Mouse (Mus musculus) MEL (cell line): ENCODE data around the gene Pimreg.

ENCODE experiments used
- CHD2 ChIP-seq: IDR thresholded peaks from 2 replicates; pipeline ENCODE4 v1.6.1; 2011; ENCODE audit warnings: low read length, improper control_type of control experiment
- CTCF ChIP-seq, 3 experiments: IDR thresholded peaks in 2 of 3; conservative IDR thresholded peaks in 1 of 3; 2 replicates each; pipeline ENCODE4 v1.5.1; 2011 to 2012; ENCODE audit warnings: low read length in 3 of 3, low read depth in 2 of 3, mild to moderate bottlenecking in 2 of 3, improper control_type of control experiment in 1 of 3, inconsistent platforms in 1 of 3, mixed read lengths in 1 of 3, moderate library complexity in 1 of 3; ENCODE audit not compliant: control insufficient read depth in 1 of 3, insufficient read depth in 1 of 3, poor library complexity in 1 of 3, severe bottlenecking in 1 of 3
- EP300 ChIP-seq, 2 experiments: IDR thresholded peaks; 2 replicates each; pipeline ENCODE4 v1.6.1; 2011; ENCODE audit warnings: improper control_type of control experiment in 2 of 2, low read length in 2 of 2, low read depth in 1 of 2, mild to moderate bottlenecking in 1 of 2
- GATA1 ChIP-seq: IDR thresholded peaks from 2 replicates; pipeline ENCODE4 v1.6.1; 2011; ENCODE audit warnings: low read depth, low read length, improper control_type of control experiment
- JUND ChIP-seq: IDR thresholded peaks from 2 replicates; pipeline ENCODE4 v1.6.1; 2011; ENCODE audit warnings: low read depth, mild to moderate bottlenecking, improper control_type of control experiment, low read length
- MXI1 ChIP-seq: IDR thresholded peaks from 2 replicates; pipeline ENCODE4 v1.6.1; 2011; ENCODE audit warnings: mild to moderate bottlenecking, low read depth, low read length, improper control_type of control experiment
- MYC ChIP-seq: IDR thresholded peaks from 2 replicates; pipeline ENCODE4 v1.6.1; 2011; ENCODE audit warnings: low read depth, mild to moderate bottlenecking, low read length, improper control_type of control experiment, moderate library complexity
- NELFE ChIP-seq: IDR thresholded peaks from 2 replicates; pipeline ENCODE4 v1.6.1; 2011; ENCODE audit warnings: low read depth, low read length, improper control_type of control experiment
- POLR2A ChIP-seq, 2 experiments: IDR thresholded peaks; 2 replicates each; pipeline ENCODE4 v1.6.1; 2011 to 2012; ENCODE audit warnings: low read length in 2 of 2, mild to moderate bottlenecking in 2 of 2, control low read depth in 1 of 2, improper control_type of control experiment in 1 of 2, low read depth in 1 of 2, moderate library complexity in 1 of 2; ENCODE audit not compliant: control insufficient read depth in 1 of 2, insufficient read depth in 1 of 2, poor library complexity in 1 of 2
- TAL1 ChIP-seq: IDR thresholded peaks from 2 replicates; pipeline ENCODE4 v1.6.1; 2012; ENCODE audit warnings: mild to moderate bottlenecking, inconsistent platforms, low read length, moderate library complexity, mixed read lengths
- USF2 ChIP-seq, 2 experiments: IDR thresholded peaks; 2 replicates each; pipeline ENCODE4 v1.6.1; 2011 to 2012; ENCODE audit warnings: improper control_type of control experiment in 2 of 2, low read length in 2 of 2, borderline replicate concordance in 1 of 2, inconsistent platforms in 1 of 2, low read depth in 1 of 2, mild to moderate bottlenecking in 1 of 2; ENCODE audit not compliant: insufficient read depth in 1 of 2

DNA sequence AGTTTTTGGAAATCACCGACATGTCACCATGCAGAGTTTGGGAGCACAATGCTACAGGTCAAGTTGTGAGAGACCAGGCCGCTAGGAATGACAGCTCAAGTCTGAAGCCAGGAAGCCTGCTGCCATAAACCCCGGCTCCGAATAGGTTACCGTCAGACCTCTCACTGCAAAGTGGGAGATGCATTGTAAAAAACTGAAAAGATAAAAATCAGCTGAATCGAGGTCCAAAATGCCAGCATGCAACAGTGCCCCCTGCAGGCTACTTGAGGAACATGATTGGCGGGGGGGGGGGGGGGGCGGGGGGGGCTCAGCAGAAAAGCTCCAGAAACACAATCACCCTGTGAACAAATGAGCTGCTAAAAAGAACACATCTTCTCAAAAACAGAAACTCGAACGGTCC is 18.3 kb upstream of the Pimreg start:
- no peak for TF ChIP-seq POLR2A (IDR thresholded peaks at IDR 0.05; ENCODE audit: control insufficient read depth in 1 of 2, insufficient read depth in 1 of 2, low read depth in 1 of 2, low read length in 2 of 2, poor library complexity in 1 of 2)
- no peak for TF ChIP-seq GATA1
- TF ChIP-seq EP300 (IDR thresholded peaks at IDR 0.05; ENCODE audit: low read depth in 1 of 2, low read length in 2 of 2), result no peak
- no peak for TF ChIP-seq NELFE
- peak; percentile 7 to 66 (median 51); a peak in 5 of 6 replicates for TF ChIP-seq CTCF (IDR thresholded peaks at IDR 0.05 in 2 of 3, conservative IDR thresholded peaks at IDR 0.05 in 1 of 3; ENCODE audit: control insufficient read depth in 1 of 3, insufficient read depth in 1 of 3, low read depth in 2 of 3, low read length in 3 of 3, poor library complexity in 1 of 3, severe bottlenecking in 1 of 3)
- TF ChIP-seq JUND, result no peak
- TF ChIP-seq USF2 (IDR thresholded peaks at IDR 0.05; ENCODE audit: borderline replicate concordance in 1 of 2, insufficient read depth in 1 of 2, low read depth in 1 of 2, low read length in 2 of 2), result no peak
- no peak for TF ChIP-seq TAL1
- no peak for TF ChIP-seq CHD2
- TF ChIP-seq MYC, result no peak
- TF ChIP-seq MXI1, result no peak
